Mouse (Mus musculus) heart, postnatal 0 days (tissue): ENCODE data around the gene Ehbp1. TPM values are rescaled to one million over a fixed set of nuclear protein-coding genes. Genes with fewer than 3 reads are reported as not detected.

Experiments
- ATAC-seq: fragments of 200-750 bp; cut with Nextera tagmentation; 2 replicates; pipeline ENCODE4 v1.8.0; 2017; ENCODE audit warnings: low read depth, moderate number of reproducible peaks, moderate library complexity; ENCODE audit not compliant: insufficient read depth
- DNase-seq: peaks from one replicate; pipeline ENCODE4 v3.0.0-alpha.2; 2016; ENCODE audit warnings: low spot score
- H3K27ac ChIP-seq: fragments of 300-500 bp; sonication (generic); 2 replicates; pipeline ENCODE4 v1.5.1; 2014; ENCODE audit warnings: low read depth, mild to moderate bottlenecking
- H3K27me3 ChIP-seq: fragments of 300-500 bp; sonication (generic); 2 replicates; pipeline ENCODE4 v1.6.1; 2014; ENCODE audit warnings: low read length, mixed read lengths; ENCODE audit not compliant: control insufficient read depth, insufficient read depth
- H3K36me3 ChIP-seq: fragments of 300-500 bp; sonication (generic); replicated peaks from 2 replicates; pipeline ENCODE4 v1.6.1; 2014; ENCODE audit warnings: low read length, mixed read lengths; ENCODE audit not compliant: control insufficient read depth, insufficient read depth
- H3K4me1 ChIP-seq: fragments of 300-500 bp; sonication (generic); 2 replicates; pipeline ENCODE4 v1.6.1; 2014; ENCODE audit warnings: antibody characterized with exemption; ENCODE audit not compliant: control insufficient read depth, insufficient read depth
- H3K4me2 ChIP-seq: fragments of 300-500 bp; sonication (generic); 2 replicates; pipeline ENCODE4 v1.6.1; 2014; ENCODE audit warnings: low read depth, mild to moderate bottlenecking, low read length, moderate library complexity
- H3K4me3 ChIP-seq: fragments of 300-500 bp; sonication (generic); 2 replicates; pipeline ENCODE4 v1.5.1; 2014; ENCODE audit warnings: low read depth, low read length
- H3K9ac ChIP-seq: fragments of 300-500 bp; sonication (generic); replicated peaks from 2 replicates; pipeline ENCODE4 v1.6.1; 2014; ENCODE audit warnings: low read depth, low read length, mixed read lengths
- H3K9me3 ChIP-seq: fragments of 300-500 bp; sonication (generic); replicated peaks from 2 replicates; pipeline ENCODE4 v1.6.1; 2016; ENCODE audit warnings: low read length; ENCODE audit not compliant: control insufficient read depth
- CTCF ChIP-seq: IDR thresholded peaks from 2 replicates; pipeline ENCODE4 v1.5.1; 2016; ENCODE audit warnings: antibody characterized with exemption, control low read depth, low read depth
- EP300 ChIP-seq: IDR thresholded peaks from 2 replicates; pipeline ENCODE4 v1.6.1; 2016; ENCODE audit warnings: antibody characterized with exemption, low read depth
- WGBS: fragments of 180-500 bp; shearing (Covaris S2); extraction: QIAGEN DNeasy Blood & Tissue Kit; methylation state at CpG from one replicate; pipeline ENCODE4 v1.1.7; 2014; 5-methylcytosine and 5-hydroxymethylcytosine counted together
- polyA plus RNA-seq: library from polyadenylated mRNA; unstranded; fragments of >200 nt; fragmentation: Nextera tagmentation; extraction: Ambion mirVana; gene quantifications from 2 replicates; pipeline ENCODE4 v1.2.1, GENCODE M21; 2015
- total RNA-seq: library from RNA; depleted of rRNA; stranded (reverse); fragments of >200 nt; gene quantifications from 2 replicates; pipeline ENCODE4 v1.2.3, GENCODE M21; 2014; ENCODE audit warnings: low replicate concordance

Ehbp1 gene
- total and polyA plus RNA-seq, 2 experiments from 2014 or later, result 35.9 to 53.5 TPM

DNA sequence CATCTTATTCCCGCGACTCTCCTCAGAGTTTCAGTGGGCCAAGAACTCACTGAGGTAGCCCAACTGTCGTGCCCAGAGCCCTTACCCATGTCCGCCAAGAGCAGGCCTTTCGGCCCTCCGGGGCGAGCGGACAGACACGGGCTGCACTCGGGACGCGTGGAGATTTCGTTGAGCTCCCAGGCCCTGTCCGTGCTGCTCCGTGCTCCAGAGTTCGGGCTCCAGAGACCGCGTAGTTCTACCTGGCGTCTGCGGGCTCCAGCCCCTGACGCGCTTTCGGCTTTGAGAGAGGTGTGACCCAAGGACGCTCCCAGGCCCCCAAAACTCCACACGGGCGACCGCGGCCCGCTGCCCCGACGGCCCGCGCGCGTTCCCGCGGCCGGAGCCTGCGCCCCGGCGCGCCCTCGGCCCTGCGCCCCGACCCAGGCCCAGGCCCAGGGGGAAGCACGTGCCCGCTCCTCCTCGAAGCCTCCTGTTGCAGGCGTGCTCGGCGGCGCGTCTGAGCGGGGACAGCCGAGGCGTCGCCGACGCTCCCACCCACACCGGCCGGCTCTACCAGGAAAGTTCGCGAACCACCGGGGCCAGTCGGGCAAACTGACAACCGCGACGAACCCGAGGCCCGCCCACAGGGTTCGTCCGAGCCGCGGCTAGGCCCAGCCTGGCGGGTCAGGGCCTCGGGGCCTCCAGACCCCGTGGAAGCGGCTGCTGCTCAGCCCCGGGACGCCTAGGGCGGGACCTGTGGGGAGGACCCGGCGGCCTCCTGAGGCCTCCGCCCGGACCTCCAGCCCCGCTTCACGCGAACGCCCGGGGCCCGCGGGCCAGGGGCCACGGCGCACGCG is 349.1 kb downstream of the Ehbp1 start:
- H3K36me3 ChIP-seq, result no peaks in the 10 kb centered on the region
- peaks cover 94% of the 10 kb centered on the region for H3K27me3 ChIP-seq
- 4% methylated on average over 93 of the region's 96 CpGs for WGBS
- DNase-seq (no peak), ATAC-seq (peak; percentile 27; the same call in 1 of the 2 replicates)
- no peak overlapping the region for H3K9ac ChIP-seq
- no peak overlapping the region for H3K27ac ChIP-seq
- peak overlapping the region; percentile 25 for H3K4me3 ChIP-seq
- peaks cover 11% of the 10 kb centered on the region; the same call in 1 of the 2 replicates for H3K9me3 ChIP-seq
- TF ChIP-seq EP300 (no peak), CTCF (no peak)
- no peaks in the 10 kb centered on the region for H3K4me1 ChIP-seq
- no peak overlapping the region for H3K4me2 ChIP-seq

DNA sequence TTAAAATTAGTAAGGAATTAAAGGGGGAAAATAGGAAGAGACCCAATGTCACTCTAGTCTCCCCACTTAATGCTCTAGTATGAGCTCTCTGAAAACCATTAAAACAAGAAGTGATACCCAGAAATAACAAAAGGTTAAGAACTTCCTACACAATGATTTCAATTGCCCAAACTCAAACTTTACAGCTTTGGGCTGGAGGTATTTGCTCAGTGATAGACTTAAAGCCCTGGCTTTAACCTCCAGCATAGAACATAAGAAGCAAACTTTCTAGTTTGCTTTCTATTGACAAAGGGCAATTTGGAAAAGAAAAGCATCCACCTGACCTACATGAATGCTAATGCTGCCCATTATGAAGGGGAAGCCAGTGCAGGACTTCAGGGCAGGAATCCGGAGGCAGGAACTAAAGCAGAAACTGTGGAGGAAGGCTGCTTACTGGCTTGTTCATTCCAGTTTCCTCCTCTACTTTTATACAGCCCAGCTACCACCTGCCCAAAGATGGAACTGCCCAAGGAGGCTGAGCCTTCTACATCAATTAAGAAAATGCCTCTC is 353.6 kb downstream of the Ehbp1 start:
- WGBS, result 76% methylated on average over 1 of the region's 1 CpGs
- H3K9ac ChIP-seq, result no peak overlapping the region
- peaks cover 11% of the 10 kb centered on the region; the same call in 1 of the 2 replicates for H3K9me3 ChIP-seq
- DNase-seq, result no peak
- no peak for ATAC-seq
- H3K4me3 ChIP-seq, result no peak overlapping the region
- H3K27me3 ChIP-seq, result peaks cover 64% of the 10 kb centered on the region
- no peak for TF ChIP-seq EP300
- no peak for TF ChIP-seq CTCF
- H3K36me3 ChIP-seq, result no peaks in the 10 kb centered on the region
- H3K27ac ChIP-seq, result no peak overlapping the region
- no peak overlapping the region for H3K4me2 ChIP-seq
- H3K4me1 ChIP-seq, result no peaks in the 10 kb centered on the region

DNA sequence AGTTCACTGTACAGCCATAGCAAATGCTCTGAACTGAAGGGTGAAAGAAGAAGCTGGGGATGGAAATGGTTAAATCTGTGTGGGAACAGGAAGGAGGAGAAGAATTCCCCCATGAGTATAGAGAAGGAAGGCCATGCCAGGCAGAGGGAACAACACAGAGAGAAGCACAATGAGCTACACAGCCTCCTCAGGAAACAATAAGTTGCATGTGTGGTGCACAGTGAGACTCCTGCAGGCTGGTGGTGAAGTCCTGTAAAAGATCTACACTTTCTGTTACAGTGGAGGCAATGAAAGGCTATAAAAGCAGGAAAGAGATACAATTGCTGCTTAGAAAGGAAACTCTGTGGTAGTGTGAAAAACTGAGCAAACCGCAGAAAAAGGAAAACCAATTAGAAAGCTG is 357.0 kb downstream of the Ehbp1 start:
- no peaks in the 10 kb centered on the region for H3K36me3 ChIP-seq
- peaks cover 36% of the 10 kb centered on the region for H3K27me3 ChIP-seq
- H3K4me1 ChIP-seq, result no peaks in the 10 kb centered on the region
- no peak overlapping the region for H3K27ac ChIP-seq
- ATAC-seq (no peak), DNase-seq (no peak)
- no peak overlapping the region for H3K4me3 ChIP-seq
- no peak overlapping the region for H3K4me2 ChIP-seq
- H3K9me3 ChIP-seq, result 0 out of 2 replicates have a peak, but pooled peaks cover 5% of the 10 kb centered on the region
- WGBS, result 61% methylated on average over 1 of the region's 1 CpGs
- no peak for TF ChIP-seq CTCF
- TF ChIP-seq EP300, result no peak
- no peak overlapping the region for H3K9ac ChIP-seq

DNA sequence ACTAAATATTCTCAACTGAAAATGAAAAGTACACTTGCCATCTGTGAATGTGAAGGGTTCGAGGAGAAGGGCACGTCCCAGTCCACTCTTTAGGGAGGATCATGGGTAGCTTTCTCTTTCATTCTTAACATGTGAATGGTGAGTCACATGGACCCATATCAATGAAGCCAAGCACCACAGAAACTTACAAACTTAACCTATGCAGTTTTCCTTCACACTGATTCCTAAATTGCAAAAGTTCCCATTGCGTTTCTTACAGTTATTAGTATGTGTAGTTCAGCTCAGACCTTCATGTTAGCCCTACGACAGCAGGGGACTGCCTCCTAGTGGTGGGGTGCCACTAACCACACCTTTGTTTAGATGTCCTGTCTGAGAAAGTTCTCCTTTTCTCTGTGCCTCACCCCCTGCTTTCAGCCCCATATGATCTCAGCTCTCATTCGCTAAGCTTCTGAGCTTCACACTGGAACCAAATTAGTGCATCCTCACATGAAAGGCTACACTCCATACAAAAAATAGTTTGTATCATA is 368.0 kb downstream of the Ehbp1 start:
- peak; percentile 44 for TF ChIP-seq CTCF
- TF ChIP-seq EP300, result no peak
- Histone ChIP-seq H3K4me1 (no peaks in the 10 kb centered on the region), H3K27ac (no peak overlapping the region), H3K36me3 (no peaks in the 10 kb centered on the region), H3K27me3 (no peaks in the 10 kb centered on the region), H3K4me2 (no peak overlapping the region), H3K4me3 (no peak overlapping the region), H3K9ac (no peak overlapping the region), H3K9me3 (no peaks in the 10 kb centered on the region)
- ATAC-seq (no peak), DNase-seq (no peak)
- WGBS, result 70% methylated on average over 5 of the region's 5 CpGs

DNA sequence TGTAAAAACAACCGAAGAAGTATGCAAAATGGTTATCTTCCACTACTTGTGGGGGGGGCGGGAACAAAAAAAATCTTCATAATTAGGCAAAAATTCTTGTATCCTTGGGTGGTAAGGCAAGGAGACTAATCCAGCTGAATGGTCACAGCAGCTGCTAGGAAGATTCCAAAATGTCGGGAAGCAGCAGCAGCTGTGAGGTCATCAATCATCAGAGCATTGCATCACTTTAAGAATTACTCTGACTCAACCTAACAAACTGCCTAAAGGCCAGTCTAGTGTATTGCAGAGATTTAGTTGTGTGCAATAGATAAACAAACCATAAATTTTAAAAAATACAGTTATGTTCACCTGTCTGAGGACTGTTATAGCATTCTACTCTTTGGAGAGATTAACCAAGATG is 368.5 kb downstream of the Ehbp1 start:
- no peak for ATAC-seq
- H3K4me2 ChIP-seq, result no peak overlapping the region
- 59% methylated on average over 3 of the region's 3 CpGs for WGBS

More for the DNA sequence above, 368.5 kb downstream of the Ehbp1 start:
- TF ChIP-seq EP300, result no peak
- no peak for TF ChIP-seq CTCF
- no peaks in the 10 kb centered on the region for H3K9me3 ChIP-seq
- no peaks in the 10 kb centered on the region for H3K27me3 ChIP-seq
- no peak for DNase-seq
- H3K4me1 ChIP-seq, result no peaks in the 10 kb centered on the region
- no peak overlapping the region for H3K4me3 ChIP-seq
- H3K36me3 ChIP-seq, result no peaks in the 10 kb centered on the region
- no peak overlapping the region for H3K9ac ChIP-seq
- H3K27ac ChIP-seq, result no peak overlapping the region
